Mouse (Mus musculus): Measurements from ENCODE around the gene Sytl2.

GRCm38 (mm10) chr7:90442070-90442469, 140.0 kb downstream of the Sytl2 start:
- TF ChIP-seq CTCF (conservative IDR thresholded peaks at IDR 0.05; ENCODE audit: low read length) (no peak), POU5F1 (IDR thresholded peaks at IDR 0.05; ENCODE audit: borderline replicate concordance, low read length) (no peak), NANOG (IDR thresholded peaks at IDR 0.05; ENCODE audit: borderline replicate concordance, low read length) (no peak)
